Mouse (Mus musculus) heart, postnatal 0 days (tissue): Measurements from ENCODE around the gene Cdkl3.

Source experiments
- CTCF ChIP-seq: IDR thresholded peaks from 2 replicates; pipeline ENCODE4 v1.5.1; 2016; ENCODE audit warnings: antibody characterized with exemption, control low read depth, low read depth
- EP300 ChIP-seq: IDR thresholded peaks from 2 replicates; pipeline ENCODE4 v1.6.1; 2016; ENCODE audit warnings: antibody characterized with exemption, low read depth

GRCm38 (mm10) chr11:51959511-51959910 lies 44.5 kb upstream of the Cdkl3 start:
- TF ChIP-seq EP300 (no peak), CTCF (no peak)
